In genomic region chr12:72235621-72236351, GRCm38 (mm10) we compare ENCODE assay signal across 9 mouse cellular contexts. TPM values are rescaled to one million over a fixed set of nuclear protein-coding genes. Genes with fewer than 3 reads are reported as not detected.
DNase-seq lines count a peak whose midpoint lies in the region; ATAC-seq and TF ChIP-seq lines count a peak whose summit lies in the region.
"Had no signal": no experiment of that assay in that cellular context is flagged by ENCODE, and none has a peak within 500 bp of the region (broad histone marks: within the 10 kb centered on the region; RNA-seq: fewer than 3 reads in every experiment).

No protein-coding gene starts in this region.

- H3K9ac ChIP-seq in hindbrain, embryonic 11.5 days (ENCODE audit: low read depth, low read length), result peak overlapping the region; percentile 93
- peak overlapping the region; percentile 76 for H3K9ac ChIP-seq in neural tube, embryonic 11.5 days (ENCODE audit: low read length)
- H3K9ac ChIP-seq: liver, embryonic 15.5 days had no signal

- peak overlapping the region; percentile 83 for H3K4me3 ChIP-seq in left cerebral cortex, adult 2 months
- peak overlapping the region; percentile 62 for H3K4me3 ChIP-seq in hindbrain, embryonic 11.5 days (ENCODE audit: low read depth, low read length)
- H3K4me3 ChIP-seq in neural tube, embryonic 11.5 days (ENCODE audit: low read depth, low read length), result peak overlapping the region; percentile 48
- no peak overlapping the region for H3K4me3 ChIP-seq in lung, adult 2 months (replicated peaks; ENCODE audit: extremely low read depth, low read depth, low read length)

- 38% methylated on average over 12 of the region's 12 CpGs for WGBS in hindbrain, embryonic 11.5 days
- 36% methylated on average over 12 of the region's 12 CpGs for WGBS in neural tube, embryonic 11.5 days
- WGBS in lung, adult 2 months, result 47% methylated on average over 12 of the region's 12 CpGs

- no peak for DNase-seq in left cerebral cortex, adult 2 months (ENCODE audit: extremely low spot score in 1 of 2, low spot score in 2 of 2)
- no peak for DNase-seq in left cerebral cortex, adult 18-20 months (ENCODE audit: low spot score in 2 of 2)
- peak; percentile 71 to 75 for DNase-seq in cerebellum, postnatal 14 days
- DNase-seq in hindbrain, embryonic 11.5 days (ENCODE audit: low spot score), result peak; percentile 57
- peak; percentile 65 for DNase-seq in neural tube, embryonic 11.5 days (ENCODE audit: low spot score)
- DNase-seq in adrenal gland, adult 8-10 months, result no peak
- no peak for DNase-seq in lung, adult 2 months
- DNase-seq in thymus, postnatal 0 days (ENCODE audit: low spot score), result no peak

- H3K27ac ChIP-seq in left cerebral cortex, adult 2 months, result peak overlapping the region; percentile 93
- H3K27ac ChIP-seq in hindbrain, embryonic 11.5 days (ENCODE audit: low read depth, low read length), result peak overlapping the region; percentile 87
- peak overlapping the region; percentile 74 for H3K27ac ChIP-seq in neural tube, embryonic 11.5 days (ENCODE audit: low read depth, low read length)
- H3K27ac ChIP-seq: liver, embryonic 15.5 days had no signal

- H3K36me3 ChIP-seq in hindbrain, embryonic 11.5 days (ENCODE audit: control insufficient read depth, insufficient read depth, low read length), result no peaks in the 10 kb centered on the region
- no peaks in the 10 kb centered on the region for H3K36me3 ChIP-seq in neural tube, embryonic 11.5 days (ENCODE audit: control insufficient read depth, insufficient read depth, low read length)
- H3K36me3 ChIP-seq: liver, embryonic 15.5 days had no signal

- intact Hi-C loops in left cerebral cortex, adult 2 months (cut with DNase I), result loop anchor here (1.0 to 5.0 kb wide), 3 partner anchors 50 to 527 kb away; partner anchors contain the start of gene Rtn1

- no peak for TF ChIP-seq POLR2A in lung, adult 2 months (IDR thresholded peaks at IDR 0.05; ENCODE audit: borderline replicate concordance, extremely low read depth, low read depth, low read length)

- H3K4me1 ChIP-seq in hindbrain, embryonic 11.5 days (replicated peaks; ENCODE audit: control insufficient read depth, insufficient read depth, low read length), result no peaks in the 10 kb centered on the region
- 0 out of 2 replicates have a peak, but pooled peaks cover 6% of the 10 kb centered on the region for H3K4me1 ChIP-seq in neural tube, embryonic 11.5 days (ENCODE audit: control insufficient read depth, insufficient read depth, low read length)
- no peaks in the 10 kb centered on the region; the same call in 1 of the 2 replicates for H3K4me1 ChIP-seq in lung, adult 2 months (ENCODE audit: control insufficient read depth, insufficient read depth, low read length)
- H3K4me1 ChIP-seq: liver, embryonic 15.5 days had no signal

- H3K4me2 ChIP-seq in hindbrain, embryonic 11.5 days (replicated peaks; ENCODE audit: low read depth, low read length), result peak overlapping the region; percentile 51
- H3K4me2 ChIP-seq in neural tube, embryonic 11.5 days (ENCODE audit: low read depth), result peak overlapping the region; percentile 46

- H3K27me3 ChIP-seq in hindbrain, embryonic 11.5 days (ENCODE audit: control insufficient read depth, insufficient read depth, low read length), result no peaks in the 10 kb centered on the region
- H3K27me3 ChIP-seq in neural tube, embryonic 11.5 days (ENCODE audit: control insufficient read depth, insufficient read depth, low read length), result peaks cover 5% of the 10 kb centered on the region; the same call in 1 of the 2 replicates

- no peak for TF ChIP-seq CTCF in left cerebral cortex, adult 2 months (IDR thresholded peaks at IDR 0.05)
- TF ChIP-seq CTCF in lung, adult 2 months (IDR thresholded peaks at IDR 0.05; ENCODE audit: insufficient read depth, low read length), result no peak

- H3K9me3 ChIP-seq in hindbrain, embryonic 11.5 days (ENCODE audit: control insufficient read depth, low read length), result no peaks in the 10 kb centered on the region
- no peaks in the 10 kb centered on the region for H3K9me3 ChIP-seq in neural tube, embryonic 11.5 days (ENCODE audit: control insufficient read depth, low read length)
- H3K9me3 ChIP-seq: liver, embryonic 15.5 days had no signal

- no peak for ATAC-seq in hindbrain, embryonic 11.5 days (ENCODE audit: low FRiP score)
- no peak for ATAC-seq in neural tube, embryonic 11.5 days (ENCODE audit: insufficient read depth, low FRiP score, low TSS enrichment)

RNA-seq across cellular contexts. Expression of gene Ccdc175, which starts 51.0 kb away (rescaled TPM):
- not detected for total RNA-seq in left cerebral cortex, adult 2 months (2021)
- not detected for total RNA-seq in left cerebral cortex, adult 18-20 months (2021)
- polyA plus RNA-seq in hindbrain, embryonic 11.5 days (2014; fragmentation: Nextera tagmentation; extraction: Ambion mirVana), result not detected in 2 replicates
- 0.08 TPM in 1 of 2 replicates, not detected in the other for polyA plus RNA-seq in neural tube, embryonic 11.5 days (2014; fragmentation: Nextera tagmentation; extraction: Ambion mirVana)
- not detected for total RNA-seq in adrenal gland, adult 8-10 months (2022)
- polyA plus RNA-seq in lung, adult 2 months (2012; rRNA removed), result not detected in 2 replicates
- polyA plus RNA-seq in thymus, postnatal 0 days (2015; fragmentation: Nextera tagmentation; extraction: Ambion mirVana), result not detected in 2 replicates
- polyA plus RNA-seq: liver, embryonic 15.5 days had no signal

Comparison
In these comparisons a context has a peak if more than half of its experiments do, and no peak if none do; other contexts are left out.
1. DNase-seq: peak in cerebellum, postnatal 14 days (2 of 2), hindbrain, embryonic 11.5 days (single experiment) and neural tube, embryonic 11.5 days (single experiment); none in left cerebral cortex, adult 2 months (0 of 2), left cerebral cortex, adult 18-20 months (0 of 2), adrenal gland, adult 8-10 months (single experiment), lung, adult 2 months (single experiment) and thymus, postnatal 0 days (single experiment).
2. Peak in every context shown above with its lines, with median percentiles within 50 percentile points of each other: H3K27ac ChIP-seq.